Mouse (Mus musculus) embryonic facial prominence, embryonic 13.5 days (tissue): ENCODE data around the gene Ccl27a. TPM values are rescaled to one million over a fixed set of nuclear protein-coding genes. Genes with fewer than 3 reads are reported as not detected.

Experiments
- ATAC-seq: fragments of 200-750 bp; cut with Nextera tagmentation; 2 replicates; pipeline ENCODE4 v1.8.0; 2017; ENCODE audit warnings: low read depth; ENCODE audit not compliant: insufficient number of reproducible peaks, insufficient read depth, low FRiP score, low TSS enrichment
- H3K27ac ChIP-seq: fragments of 300-500 bp; sonication (generic); 2 replicates; pipeline ENCODE4 v1.5.1; 2015; ENCODE audit warnings: moderate library complexity, mild to moderate bottlenecking, inconsistent platforms
- H3K27me3 ChIP-seq: fragments of 300-500 bp; sonication (generic); 2 replicates; pipeline ENCODE4 v1.6.1; 2015; ENCODE audit warnings: mild to moderate bottlenecking, inconsistent platforms
- H3K36me3 ChIP-seq: fragments of 300-500 bp; sonication (generic); 2 replicates; pipeline ENCODE4 v1.6.1; 2015; ENCODE audit warnings: mild to moderate bottlenecking, inconsistent platforms
- H3K4me1 ChIP-seq: fragments of 300-500 bp; sonication (generic); 2 replicates; pipeline ENCODE4 v1.6.1; 2015; ENCODE audit warnings: inconsistent platforms
- H3K4me2 ChIP-seq: fragments of 300-500 bp; sonication (generic); 2 replicates; pipeline ENCODE4 v1.6.1; 2015; ENCODE audit warnings: moderate library complexity, mild to moderate bottlenecking, inconsistent platforms
- H3K4me3 ChIP-seq: fragments of 300-500 bp; sonication (generic); 2 replicates; pipeline ENCODE4 v1.5.1; 2015; ENCODE audit warnings: mild to moderate bottlenecking, inconsistent platforms
- H3K9ac ChIP-seq: fragments of 300-500 bp; sonication (generic); 2 replicates; pipeline ENCODE4 v1.6.1; 2015; ENCODE audit warnings: mild to moderate bottlenecking, inconsistent platforms
- H3K9me3 ChIP-seq: fragments of 300-500 bp; sonication (generic); 2 replicates; pipeline ENCODE4 v1.6.1; 2016; ENCODE audit warnings: inconsistent platforms
- WGBS: fragments of 180-500 bp; shearing (Covaris S2); methylation state at CpG from one replicate; pipeline ENCODE4 v1.1.7; 2015; ENCODE audit warnings: mixed read lengths; 5-methylcytosine and 5-hydroxymethylcytosine counted together
- polyA plus RNA-seq: library from polyadenylated mRNA; unstranded; fragments of >200 nt; fragmentation: Nextera tagmentation; extraction: Ambion mirVana; gene quantifications from 2 replicates; pipeline ENCODE4 v1.2.1, GENCODE M21; 2015

The Ccl27a gene
- polyA plus RNA-seq, 1 experiment from 2014 or later = 65.5 TPM

GRCm38 (mm10) chr4:41722918-41723351 is 51.1 kb downstream of the Ccl27a start, which contains the start of gene Dctn3:
Gene Dctn3 (minus strand): TSS chr4:41723170.
- H3K27ac ChIP-seq = no peak within 1 kb of the TSS
- H3K4me3 ChIP-seq = peak within 1 kb of the TSS; percentile 82

More at GRCm38 (mm10) chr4:41722918-41723351, 51.1 kb downstream of the Ccl27a start, which contains the start of gene Dctn3:
- Histone ChIP-seq H3K9me3 (no peaks in the 10 kb centered on the region), H3K27me3 (peaks cover 44% of the 10 kb centered on the region), H3K9ac (peak within 1 kb of the TSS; percentile 89), H3K4me1 (peaks cover 27% of the 10 kb centered on the region), H3K36me3 (peaks cover 19% of the 10 kb centered on the region), H3K4me2 (peak within 1 kb of the TSS; percentile 78)
- WGBS = under 1% methylated on average over 27 of the region's 27 CpGs
- ATAC-seq = peak; percentile 82

Other genes starting within 250 kb of the Ccl27a start
- 1.8 and 3.1 TPM in 2 replicates for gene Fam219a, start 204.7 kb downstream of the Ccl27a start, polyA plus RNA-seq
- gene Dnaic1, start 204.5 kb downstream of the Ccl27a start, polyA plus RNA-seq = 1.0 and 1.3 TPM in 2 replicates
- gene Enho, start 133.9 kb downstream of the Ccl27a start, polyA plus RNA-seq = 19.4 and 23.2 TPM in 2 replicates
- 11.2 and 16.3 TPM in 2 replicates for gene Cntfr, start 77.2 kb downstream of the Ccl27a start, polyA plus RNA-seq
- gene Il11ra1, start 74.3 kb downstream of the Ccl27a start, polyA plus RNA-seq = 427 and 512 TPM in 2 replicates
- 84.5 and 93.3 TPM in 2 replicates for gene Rpp25l, start 60.7 kb downstream of the Ccl27a start, polyA plus RNA-seq
- gene Dctn3, start 51.1 kb downstream of the Ccl27a start, polyA plus RNA-seq = 123 and 128 TPM in 2 replicates
- gene Arid3c, start 43.1 kb downstream of the Ccl27a start, polyA plus RNA-seq = 0.15 and 0.20 TPM in 2 replicates
- gene Galt, start 19.0 kb downstream of the Ccl27a start, polyA plus RNA-seq = 43.4 and 47.9 TPM in 2 replicates
- 83.8 and 87.7 TPM in 2 replicates for gene Sigmar1, start 18.1 kb downstream of the Ccl27a start, polyA plus RNA-seq
- gene Gm21541, start 129.4 kb upstream of the Ccl27a start, polyA plus RNA-seq = 8.7 and 16.9 TPM in 2 replicates
- 3.5 and 3.8 TPM in 2 replicates for gene Gm20878, start 167.3 kb upstream of the Ccl27a start, polyA plus RNA-seq
- 0.37 TPM in 1 of 2 replicates, not detected in the other for gene Fam205a4, start 191.8 kb upstream of the Ccl27a start, polyA plus RNA-seq